Mouse (Mus musculus) spleen, adult 12 weeks (tissue): Measurements from ENCODE around the gene Olfr679.
"Not testable (repeated sequence)": the region's sequence is repeated elsewhere in the genome, so short reads cannot be mapped to it uniquely, and the experiment has no call there.

ENCODE experiments used
- DNase-seq: peaks from one replicate; pipeline ENCODE4 v3.0.0; 2022; ENCODE audit warnings: low spot score

The Olfr679 gene

DNA sequence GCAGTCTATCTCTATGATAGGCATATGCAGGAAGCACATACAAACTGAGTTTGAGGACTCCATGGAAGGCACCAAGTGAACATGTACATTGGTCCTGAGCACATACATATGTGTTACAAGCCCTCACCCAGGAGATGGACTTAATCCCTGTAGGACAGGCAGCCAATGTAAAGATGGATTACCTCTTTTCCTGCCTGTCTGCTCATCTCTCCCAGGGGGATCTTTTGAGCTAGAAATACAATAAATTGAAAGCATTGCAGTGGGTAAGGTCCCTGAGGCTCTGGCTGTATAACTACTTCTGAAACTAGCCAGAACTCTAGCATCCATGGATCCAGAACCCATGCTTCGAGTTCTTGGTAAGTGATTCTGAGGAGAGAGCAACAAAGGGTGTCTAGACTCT lies at the start of gene Olfr679:
Olfr679 (plus strand) TSS at position 301 of the 400 bp plus-strand sequence.
- DNase-seq, result no peak

- no peak for DNase-seq
Measured at GRCm38 (mm10) chr7:105032398-105032797, 48.6 kb upstream of the Olfr679 start, which contains the start of gene Olfr676. Olfr676 (plus strand) TSS chr7:105032698.

- DNase-seq, result not testable (repeated sequence)
Measured at GRCm38 (mm10) chr7:105033836-105034235, 47.2 kb upstream of the Olfr679 start.

- DNase-seq, result no peak
Measured at GRCm38 (mm10) chr7:105058951-105059350, 22.1 kb upstream of the Olfr679 start.

DNA sequence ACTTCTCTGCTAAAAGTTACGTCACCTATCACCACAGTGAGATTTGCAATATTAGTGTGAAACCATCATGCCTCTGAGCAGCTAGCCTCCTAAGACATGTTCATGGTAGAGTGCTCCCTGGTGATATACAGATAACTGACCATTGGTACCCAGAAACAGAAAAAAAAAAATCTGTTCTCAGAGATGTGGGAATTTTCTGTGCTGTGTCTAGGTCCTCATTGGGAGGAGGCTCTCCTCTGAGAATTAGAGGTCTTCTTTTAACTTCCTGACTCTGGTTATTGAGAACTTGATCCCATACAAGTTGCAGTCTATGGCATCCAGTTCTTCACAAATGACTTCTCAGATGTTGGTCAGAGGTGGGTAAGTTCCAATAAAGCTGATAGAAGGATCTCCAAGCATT lies 16.8 kb upstream of the Olfr679 start, which contains the start of gene Olfr678:
Olfr678 (plus strand) TSS at position 301 of the 400 bp plus-strand sequence.
- DNase-seq, result no peak

DNA sequence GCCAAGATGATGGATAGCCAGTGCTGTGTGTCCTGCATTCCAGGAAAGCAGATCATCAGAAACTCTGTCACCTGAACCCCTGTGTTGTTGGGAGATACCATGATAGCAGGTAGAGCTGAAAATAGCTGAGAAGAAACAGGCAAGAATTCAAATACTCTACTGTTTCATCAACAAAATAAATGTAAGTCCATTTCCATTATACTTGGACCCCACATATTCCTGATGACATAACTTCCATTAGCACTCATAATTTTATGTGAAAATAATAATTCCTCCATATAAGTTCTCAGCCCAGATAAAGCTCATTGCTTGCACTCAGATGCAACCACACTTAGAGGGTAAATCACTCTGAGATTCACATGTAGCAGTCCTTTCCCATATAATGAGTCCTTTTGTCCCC lies 11.7 kb downstream of the Olfr679 start, which contains the start of gene Olfr680-ps1:
Olfr680-ps1 (minus strand) TSS at position 101 of the 400 bp plus-strand sequence.
- DNase-seq, result not testable (repeated sequence)

- no peak for DNase-seq
Measured at GRCm38 (mm10) chr7:105116536-105116935, 35.5 kb downstream of the Olfr679 start, which contains the start of gene Olfr681. Olfr681 (plus strand) TSS chr7:105116836.
